Mouse (Mus musculus) urinary bladder, postnatal 10 days (tissue): ENCODE data around the gene Pcgf5.
"Not testable (repeated sequence)": the region's sequence is repeated elsewhere in the genome, so short reads cannot be mapped to it uniquely, and the experiment has no call there.

Experiments
- DNase-seq: peaks from one replicate; pipeline ENCODE4 v3.0.0; 2022; ENCODE audit warnings: low spot score

Pcgf5 gene

DNA sequence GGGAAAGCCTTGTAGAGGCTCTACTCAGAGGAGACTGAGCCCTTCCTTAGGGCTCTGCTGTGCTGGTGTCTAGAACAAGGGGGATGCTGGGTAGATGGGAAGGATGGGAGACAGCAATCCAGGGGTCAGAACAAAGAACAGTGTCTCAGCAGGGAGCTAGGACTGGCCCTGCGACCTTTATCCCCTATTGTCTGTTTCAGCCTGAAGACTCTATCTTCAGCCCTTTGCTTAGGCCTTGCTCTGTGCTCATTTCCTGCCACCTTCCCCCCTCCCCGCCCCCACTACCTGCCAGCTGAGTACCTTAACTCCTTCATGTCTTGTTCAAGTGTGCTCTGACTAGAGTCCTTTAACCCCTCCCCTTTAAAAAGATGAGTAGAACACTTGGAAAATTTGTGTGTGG is 36.3 kb downstream of the Pcgf5 start:
- no peak for DNase-seq

DNA sequence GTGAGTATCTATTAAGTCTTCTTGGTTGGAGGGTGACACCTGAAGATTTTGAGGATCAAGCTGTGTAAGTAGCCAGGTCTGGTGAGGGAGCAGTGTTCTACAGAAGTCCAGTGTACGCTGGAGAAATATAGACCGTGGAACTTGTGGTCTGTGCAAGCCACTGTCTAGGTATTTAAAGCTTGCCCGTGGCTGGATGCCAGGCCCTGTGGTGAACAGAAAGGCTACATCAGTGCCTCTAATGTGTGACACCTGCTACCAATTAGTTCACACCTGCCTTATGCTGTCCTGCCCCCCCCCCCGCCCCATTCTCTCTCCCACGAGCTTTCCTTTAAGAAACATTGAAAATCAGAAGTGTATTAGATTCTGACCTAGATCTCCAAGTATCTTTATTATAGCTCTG is 40.4 kb downstream of the Pcgf5 start:
- no peak for DNase-seq

DNA sequence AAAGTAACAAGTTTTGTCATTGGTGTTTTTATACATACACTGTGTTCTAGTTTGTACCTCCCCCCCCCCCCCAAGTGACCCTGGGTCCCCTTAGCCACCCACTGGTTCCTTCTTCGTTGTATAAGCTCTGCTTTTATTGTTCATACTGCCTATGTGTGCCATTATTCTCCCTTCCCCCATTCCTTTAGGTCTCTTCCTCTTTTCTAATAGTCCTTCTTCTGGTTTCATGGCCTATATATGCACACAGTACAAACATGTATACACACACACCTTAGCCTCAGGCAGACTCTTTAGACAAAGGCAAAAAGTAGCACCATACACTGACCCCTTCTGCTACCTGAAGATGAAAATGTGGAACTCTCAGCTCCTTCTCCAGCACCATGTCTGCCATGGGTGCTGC is 42.6 kb downstream of the Pcgf5 start:
- DNase-seq = no peak

DNA sequence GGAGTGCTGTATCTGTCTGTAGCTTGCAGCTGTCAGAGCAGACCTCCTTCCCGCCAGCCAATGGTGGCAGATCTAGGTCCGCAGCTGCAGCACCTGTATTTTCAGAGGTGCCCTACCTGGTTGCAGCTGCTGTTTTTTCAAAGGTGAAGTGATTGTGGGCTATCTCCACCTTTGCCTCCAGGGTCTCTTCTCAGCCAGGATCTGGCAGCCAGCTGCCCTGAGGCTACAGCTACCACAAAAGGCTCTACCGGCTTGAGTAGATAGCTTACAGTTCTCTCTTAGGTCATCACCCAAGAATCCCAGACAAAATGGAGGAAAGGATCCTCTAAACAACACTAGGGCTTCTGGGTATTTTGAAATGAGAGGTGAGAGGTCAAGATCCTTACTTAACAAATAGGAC is 50.4 kb downstream of the Pcgf5 start:
- DNase-seq = no peak

DNA sequence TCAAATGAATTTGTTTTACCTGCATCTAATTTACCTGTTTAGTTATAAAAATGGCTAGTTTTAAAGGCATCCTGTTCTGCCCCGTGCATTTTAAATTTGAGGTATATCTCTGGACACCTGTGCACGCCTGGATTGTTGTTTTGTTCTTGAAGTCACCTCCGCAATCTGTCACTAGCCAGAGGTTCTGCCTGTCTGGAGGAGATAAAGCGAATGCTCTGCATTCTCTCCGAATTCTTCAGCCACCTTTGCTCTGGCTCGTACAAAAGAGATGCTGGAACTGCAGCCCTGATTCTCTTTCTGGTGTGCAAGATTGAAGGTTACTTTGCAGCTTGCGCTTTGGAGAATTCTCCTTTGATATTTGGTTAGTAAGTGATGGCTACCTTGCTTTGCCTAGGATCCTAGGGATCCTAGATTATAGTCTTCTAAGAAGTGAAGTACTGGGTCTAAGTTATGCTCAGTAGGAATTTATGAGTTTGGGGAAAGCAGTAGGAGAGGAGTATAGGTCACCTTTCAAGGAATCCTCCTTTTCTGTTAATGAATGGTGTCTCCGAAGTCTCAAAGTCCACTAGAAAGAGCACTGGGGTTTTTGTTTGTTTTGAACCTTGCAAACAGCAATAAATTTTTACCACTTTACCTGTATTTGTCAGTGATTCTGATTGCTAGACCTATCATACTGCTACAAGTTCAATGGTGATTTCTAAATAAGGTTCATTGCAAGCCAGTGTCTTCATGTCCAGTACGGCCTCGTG is 60.4 kb downstream of the Pcgf5 start:
- no peak for DNase-seq

DNA sequence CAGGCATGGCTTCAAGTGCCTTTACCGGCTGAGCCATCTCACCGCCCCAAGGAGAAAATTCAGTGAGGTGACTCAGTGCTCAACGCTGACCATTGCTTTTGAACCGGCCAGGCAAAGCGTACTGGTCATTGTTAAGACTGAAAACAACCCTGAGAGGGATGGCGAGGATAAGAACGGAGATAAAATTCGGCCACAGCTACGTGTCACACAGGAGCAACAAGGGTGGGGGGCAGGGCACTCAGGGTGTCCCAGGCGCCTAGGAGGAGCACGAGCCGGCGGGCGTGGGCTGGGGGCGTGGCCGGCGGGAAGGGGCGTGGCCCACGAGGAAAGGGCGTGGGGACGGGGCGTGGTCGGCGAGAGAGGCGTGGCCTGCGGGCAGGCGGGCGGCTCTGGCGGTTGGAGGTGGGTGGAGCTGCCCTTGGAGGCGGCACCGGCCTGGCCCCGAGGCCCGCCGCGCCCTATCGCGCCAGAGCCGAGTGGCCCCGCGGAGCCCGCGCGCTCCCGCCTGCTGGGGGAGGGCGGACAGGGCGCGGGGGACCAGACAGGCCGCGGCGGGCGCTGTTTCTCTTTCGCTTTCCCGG is 61.3 kb downstream of the Pcgf5 start:
- DNase-seq = peak; percentile 84

DNA sequence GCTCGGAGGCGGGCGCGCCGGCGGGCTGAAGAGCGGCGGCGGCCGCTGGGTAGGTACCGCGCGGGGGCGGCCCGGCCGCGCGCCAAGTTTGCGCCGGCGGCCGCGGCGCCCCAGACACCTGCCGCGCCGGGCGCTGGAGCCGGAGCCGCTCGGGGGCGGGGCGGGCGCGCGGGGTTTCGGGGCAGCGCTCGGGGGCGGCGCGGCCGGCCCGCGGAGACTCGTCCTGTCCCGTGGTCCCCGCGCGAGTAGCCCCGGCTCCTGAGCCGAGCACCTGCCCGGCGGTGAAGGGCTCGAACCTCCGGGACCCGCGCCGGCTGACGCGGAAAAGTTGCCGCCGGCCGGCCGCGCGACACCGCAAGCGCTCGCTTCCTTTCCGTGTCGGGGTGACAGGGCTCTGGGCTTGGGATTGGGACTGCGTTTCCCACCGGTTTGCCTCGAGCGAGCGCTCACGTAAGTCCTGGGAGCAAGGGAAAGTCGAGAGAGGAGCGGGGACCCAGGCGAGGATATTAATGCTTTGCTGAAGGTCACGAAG is 61.8 kb downstream of the Pcgf5 start:
- DNase-seq = no peak

DNA sequence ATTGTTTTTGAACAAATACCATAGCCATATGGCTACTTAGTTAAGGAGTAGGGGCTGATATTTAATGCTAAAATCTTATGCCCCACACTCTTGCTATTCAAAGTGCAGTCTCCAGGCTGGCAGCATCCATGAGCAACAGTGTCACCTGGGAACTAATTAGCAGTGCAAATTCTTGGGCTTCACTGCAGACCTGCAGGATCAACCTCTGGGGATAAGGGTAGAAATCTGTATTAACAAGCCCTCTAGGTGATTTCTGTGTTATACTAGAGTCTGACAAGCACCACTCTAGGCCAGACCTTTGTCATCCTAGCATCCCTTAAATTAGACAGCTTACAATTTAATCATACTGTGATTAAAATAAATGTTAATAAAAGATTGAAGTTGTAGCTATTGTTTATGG is 71.8 kb downstream of the Pcgf5 start:
- no peak for DNase-seq

DNA sequence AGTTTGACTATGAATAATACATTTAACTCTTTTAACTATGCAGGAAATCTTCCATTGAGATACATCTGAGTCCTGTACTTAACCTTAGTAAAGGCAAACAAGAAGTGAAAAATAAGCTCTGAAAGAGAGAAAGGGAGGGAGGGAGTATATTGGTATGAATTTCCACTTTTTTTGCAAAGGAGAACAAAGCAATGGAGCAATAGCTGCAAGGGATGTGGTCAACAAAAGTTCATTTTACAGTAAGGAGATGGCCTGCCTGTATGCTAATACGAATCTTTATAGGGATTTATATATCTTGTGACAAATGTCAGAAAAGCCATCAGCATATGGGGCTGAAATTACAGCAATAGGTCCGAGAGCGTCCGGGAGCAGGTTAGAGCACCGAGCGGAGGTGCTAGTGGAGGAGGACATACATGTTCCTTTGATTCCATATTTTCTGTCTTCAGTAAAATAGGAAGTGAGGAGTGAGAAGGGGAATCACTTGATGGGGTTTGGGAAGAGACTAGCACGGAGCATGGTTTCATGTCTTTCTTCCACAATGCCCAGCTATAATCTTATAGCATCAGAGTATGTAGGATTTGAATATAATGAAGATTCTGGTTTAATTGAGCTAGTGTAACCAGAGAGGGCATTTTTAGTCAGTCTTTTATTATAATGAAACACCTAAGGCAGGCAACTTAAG is 79.2 kb downstream of the Pcgf5 start:
- no peak for DNase-seq

DNA sequence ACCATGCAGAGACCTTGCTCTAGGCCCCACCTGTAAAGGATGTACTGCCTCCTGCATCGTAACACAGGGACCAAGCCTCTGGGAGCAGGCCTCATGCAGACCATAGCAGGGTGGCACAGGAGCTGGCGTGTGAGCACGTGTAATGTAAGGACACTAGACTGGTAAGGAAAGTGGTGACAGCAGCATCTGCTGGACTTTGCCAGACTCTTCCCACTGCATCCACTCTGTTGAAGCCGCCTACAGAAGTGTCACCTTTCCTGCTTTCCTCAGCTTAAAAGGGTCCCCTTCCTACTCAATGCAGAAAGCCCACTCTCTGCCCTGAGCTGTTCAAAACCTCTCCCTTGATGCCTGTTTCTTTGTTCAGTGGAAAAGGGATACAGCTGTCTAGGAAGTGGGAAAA is 80.0 kb downstream of the Pcgf5 start:
- no peak for DNase-seq

DNA sequence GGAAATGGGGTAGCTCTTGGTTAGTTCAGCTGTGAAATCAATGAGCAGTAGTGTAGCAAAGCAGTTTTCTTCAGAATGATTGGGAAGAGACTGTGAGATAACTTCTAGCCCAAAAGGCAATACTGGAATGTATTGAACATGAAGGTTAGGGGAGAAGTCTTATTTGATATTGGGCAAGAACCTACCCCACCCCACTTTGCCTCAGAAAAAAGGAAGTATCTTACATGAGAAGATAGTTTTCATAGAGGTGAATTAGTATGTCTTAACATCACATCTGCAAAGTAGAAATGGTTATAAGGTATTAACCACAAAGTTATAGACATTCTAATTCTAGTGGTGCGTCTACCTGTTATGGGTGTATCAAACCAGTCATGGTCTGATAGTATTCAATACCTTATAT is 81.2 kb downstream of the Pcgf5 start:
- no peak for DNase-seq

DNA sequence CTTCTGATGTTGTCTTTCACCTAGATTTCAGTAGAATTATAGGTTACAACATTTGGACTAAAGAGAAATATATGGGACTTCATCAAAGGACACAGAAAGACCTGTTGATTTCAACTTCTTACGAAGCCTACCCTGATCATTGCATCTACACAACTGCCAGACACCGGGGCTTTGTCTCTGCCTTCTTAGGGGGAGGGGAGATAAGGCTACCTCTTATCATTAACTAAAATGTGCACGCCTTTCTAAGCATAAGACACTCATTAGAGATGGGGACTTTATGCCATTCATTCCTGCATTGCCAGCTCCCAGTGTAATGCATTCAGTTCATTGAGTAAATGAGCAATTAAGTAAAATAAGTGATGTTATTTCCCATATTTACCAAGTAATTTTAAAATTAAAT is 85.1 kb downstream of the Pcgf5 start:
- no peak for DNase-seq

DNA sequence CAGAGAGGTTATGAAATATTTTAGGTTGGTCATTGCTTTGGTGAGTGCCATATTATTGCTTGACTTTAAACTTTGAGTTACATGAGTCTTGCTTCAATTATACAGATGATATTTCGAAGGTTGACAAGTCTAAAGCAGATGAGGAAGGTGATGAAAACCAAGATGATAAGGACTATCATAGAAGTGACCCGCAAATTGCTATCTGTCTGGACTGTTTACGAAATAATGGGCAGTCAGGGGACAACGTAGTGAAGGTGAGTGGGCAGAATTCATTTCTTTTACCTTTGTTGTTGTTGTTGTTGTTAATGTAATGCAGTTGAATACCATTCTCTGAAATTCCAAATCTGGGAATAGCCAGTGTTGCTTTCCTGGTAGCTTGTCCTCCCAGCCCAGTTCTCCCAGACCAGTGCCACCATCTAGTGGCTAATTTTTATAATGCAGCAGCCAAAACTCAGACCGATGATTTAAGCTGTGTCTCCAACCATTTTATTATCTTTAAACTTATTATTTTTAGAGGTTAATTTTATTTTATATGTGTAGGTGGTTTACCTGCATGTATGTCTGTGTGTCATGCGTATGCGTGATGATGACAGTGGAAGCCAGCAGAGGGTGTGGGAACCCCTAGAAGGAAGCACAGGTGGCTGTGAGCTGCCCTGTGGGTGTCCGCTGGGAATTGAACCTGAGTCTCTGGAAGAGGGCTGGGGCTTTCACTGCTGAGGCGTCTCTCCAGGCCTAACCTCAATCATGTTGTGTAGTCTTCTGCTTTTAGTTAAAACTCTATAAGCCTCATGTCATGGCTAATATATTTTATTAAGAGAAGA is 92.0 kb downstream of the Pcgf5 start:
- DNase-seq = no peak

DNA sequence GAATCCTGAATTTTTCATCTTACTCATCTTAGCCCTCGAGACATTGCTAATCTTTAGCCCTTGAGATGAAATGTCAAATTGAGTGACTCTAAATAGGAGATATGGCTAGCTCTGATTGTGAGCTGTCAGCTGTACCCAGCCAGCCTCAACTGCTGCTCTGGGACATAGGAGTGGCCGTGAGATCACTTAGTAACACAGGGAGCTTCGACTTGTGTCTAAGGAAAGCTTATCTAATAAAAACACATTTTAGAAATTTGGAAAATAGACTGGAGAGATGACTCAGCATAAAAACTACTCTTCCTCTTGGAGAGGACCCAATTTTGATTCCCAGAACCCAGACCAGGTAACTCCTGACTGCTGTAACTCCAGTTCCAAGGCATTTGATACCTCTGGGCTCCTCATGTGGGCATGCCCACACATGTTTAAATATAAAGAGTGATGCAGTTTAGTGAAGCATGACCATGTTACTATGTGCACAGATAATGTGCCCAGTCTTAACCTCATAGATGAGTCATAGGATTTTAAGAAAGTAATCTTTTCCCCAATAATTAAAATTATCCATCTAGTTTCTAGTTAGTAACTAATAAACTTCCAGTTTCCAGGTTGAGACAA is 103.0 kb downstream of the Pcgf5 start:
- no peak for DNase-seq

DNA sequence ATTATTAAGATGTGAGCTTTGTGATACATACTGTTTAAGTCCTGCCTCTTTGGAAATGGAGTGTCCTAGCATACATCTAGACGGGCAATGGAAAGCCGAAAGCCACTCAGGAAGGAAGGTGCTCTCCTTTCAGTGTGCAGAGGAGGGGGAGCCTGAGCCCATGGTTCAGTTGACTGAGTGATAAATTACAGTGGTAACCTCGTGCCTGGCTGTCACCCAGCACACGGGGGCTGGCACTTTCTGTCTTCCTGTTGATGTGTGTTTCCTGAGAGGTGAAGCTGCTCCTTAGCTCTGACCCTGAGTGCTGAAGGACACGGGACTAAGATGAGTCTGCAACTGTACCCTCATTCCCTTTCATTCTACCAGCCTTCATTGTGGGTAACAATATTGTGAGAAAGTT is 103.6 kb downstream of the Pcgf5 start:
- no peak for DNase-seq

DNA sequence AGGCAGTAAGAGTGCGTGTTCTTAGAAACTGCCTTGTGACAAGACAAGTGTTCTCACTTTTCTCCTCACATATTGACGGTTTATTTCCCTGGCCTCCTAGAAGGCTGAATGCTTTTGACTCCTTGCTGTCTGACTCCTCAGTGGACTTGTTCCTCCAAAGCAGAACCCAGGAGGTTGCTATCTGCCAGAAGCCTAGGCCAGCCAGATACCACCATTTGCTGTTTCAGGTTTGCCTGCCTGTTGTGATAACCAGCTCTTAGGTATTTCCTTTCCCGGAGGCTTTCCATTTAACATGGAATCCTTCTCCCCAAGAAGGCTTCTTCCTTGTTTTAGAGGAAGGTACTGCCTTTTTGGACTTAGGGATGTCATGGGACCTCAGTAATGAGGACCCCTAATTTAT is 104.1 kb downstream of the Pcgf5 start:
- not testable (repeated sequence) for DNase-seq

DNA sequence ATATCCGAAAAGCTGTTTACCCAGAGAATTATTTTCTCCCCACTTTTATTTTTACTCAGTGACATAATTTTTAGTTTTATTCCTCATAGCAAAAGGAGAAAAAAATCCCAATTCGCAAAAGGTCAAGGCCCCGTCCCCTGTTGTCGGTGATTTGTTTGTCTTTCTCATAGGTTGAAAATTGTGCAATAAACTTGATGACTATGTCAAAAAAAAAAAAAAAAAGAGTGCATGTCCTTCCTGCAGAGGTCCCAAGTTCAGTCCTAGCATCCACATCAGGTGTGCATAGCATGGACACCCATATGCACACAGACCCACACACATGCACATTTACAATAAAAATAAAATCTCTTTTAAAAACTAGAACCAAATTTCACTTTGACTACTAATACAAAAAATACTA is 105.3 kb downstream of the Pcgf5 start:
- DNase-seq = no peak

DNA sequence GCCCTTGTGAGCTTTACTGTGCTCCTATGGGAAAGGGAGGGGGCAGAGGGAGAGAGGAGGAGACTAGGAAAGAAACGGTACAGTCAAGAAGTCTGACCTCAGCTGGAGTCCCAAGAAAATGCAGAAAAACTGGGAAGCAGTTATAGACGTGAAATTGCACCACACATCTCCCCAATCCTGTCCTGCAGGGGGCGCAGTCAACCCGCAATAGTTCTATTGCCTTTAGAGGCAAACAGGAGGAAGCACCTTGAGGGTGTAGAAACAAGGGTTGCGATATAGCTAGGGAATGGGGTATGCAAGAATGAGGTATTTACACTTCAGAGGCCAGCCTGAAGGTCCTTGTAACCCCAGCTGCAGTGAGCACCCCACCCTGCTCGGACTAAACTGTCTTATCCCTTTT is 122.0 kb downstream of the Pcgf5 start:
- no peak for DNase-seq

DNA sequence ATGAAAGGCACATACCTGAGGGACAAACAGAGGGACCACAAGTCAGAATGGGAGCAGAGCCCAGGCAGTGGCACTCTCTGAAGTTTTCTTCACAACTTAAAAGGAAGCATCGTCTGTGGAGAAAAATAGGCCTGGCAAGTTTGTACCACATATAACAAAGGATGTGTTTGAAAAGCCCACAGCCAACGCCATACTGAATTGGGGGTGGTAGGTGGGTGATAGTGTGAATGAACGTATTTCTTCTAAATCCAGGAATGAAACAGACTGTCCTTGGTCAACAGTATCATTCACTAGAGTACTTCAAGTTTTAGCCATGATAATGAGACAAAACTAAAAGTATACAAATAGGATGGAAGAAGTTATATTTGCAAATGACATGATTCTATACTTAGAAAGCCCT is 123.2 kb downstream of the Pcgf5 start:
- DNase-seq = no peak

DNA sequence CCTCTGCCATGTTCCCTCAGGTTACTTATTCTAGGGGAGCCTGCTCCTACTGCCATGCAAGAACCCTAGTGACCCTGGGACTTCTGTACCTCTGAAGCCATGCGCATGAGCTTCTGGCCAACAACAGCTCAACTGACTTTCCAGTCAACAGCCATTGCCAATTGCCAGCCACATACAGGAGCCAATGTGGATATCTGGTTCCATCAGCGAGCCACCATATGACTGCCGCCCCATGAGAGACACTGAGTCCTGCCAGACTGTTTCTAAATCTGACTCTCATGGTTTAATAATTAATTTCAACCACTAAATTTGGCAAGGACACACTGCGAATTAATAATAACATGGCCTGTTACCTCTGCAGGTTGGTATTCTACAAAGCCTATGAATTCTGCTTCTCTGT is 128.5 kb downstream of the Pcgf5 start:
- no peak for DNase-seq

DNA sequence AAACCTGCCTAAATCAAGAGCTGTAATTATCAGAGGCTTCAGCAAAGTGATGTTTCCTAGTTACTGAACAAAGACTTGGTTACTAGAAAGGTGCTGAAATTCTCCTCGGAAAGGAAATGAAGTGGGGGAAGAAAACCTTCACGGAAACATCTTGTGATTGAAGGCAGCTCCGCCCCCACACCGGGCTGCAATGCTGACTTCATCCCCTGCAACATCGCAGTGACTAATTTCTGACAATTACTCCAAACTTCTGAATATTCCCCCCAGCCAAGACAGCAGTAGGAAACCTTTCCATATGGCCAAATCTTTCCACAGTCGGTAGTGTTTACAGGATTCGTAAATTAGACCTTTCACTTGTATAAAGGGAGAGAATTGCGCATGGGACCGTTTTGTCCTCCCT is 129.0 kb downstream of the Pcgf5 start:
- DNase-seq = no peak

DNA sequence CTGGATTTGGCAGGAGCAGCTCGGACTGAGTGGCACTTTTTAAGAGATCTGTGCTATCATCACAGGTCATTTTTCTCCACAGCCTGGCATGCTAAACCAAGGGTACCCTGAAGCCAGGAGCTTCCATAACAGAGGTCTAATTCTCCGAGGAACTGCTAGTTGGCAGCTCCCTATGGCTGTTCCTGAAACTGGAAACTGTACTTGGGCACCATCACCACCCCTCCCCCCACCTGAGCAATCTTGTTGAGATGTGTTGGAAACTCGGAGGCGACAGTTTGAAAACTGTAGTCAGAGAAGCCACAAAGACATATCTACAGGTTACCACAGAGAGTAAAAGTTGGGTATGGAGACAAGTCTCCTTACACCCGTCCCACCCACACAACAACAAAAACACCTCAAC is 129.6 kb downstream of the Pcgf5 start:
- no peak for DNase-seq
